Mouse (Mus musculus) granulocyte monocyte progenitor cell, adult 5-6 weeks (primary cell): ENCODE measurements around the gene Gm10282. TPM values are rescaled to one million over a fixed set of nuclear protein-coding genes. Genes with fewer than 3 reads are reported as not detected.
A peak's percentile ranks its signal among the peaks of the same experiment; 100 is the strongest.

Experiments used
- ATAC-seq: replicated peaks from 2 replicates; pipeline ENCODE4 v1.8.0; 2016; ENCODE audit warnings: mild to moderate bottlenecking, moderate TSS enrichment, inconsistent platforms; ENCODE audit not compliant: poor library complexity, severe bottlenecking
- total RNA-seq, 2 experiments: library from RNA; stranded (forward) in 1 of 2; stranded (reverse) in 1 of 2; fragments of 200-712, 200-1000 nt in 1 of 2; fragments of >200 nt in 1 of 2; fragmentation: Nextera tagmentation in 1 of 2; gene quantifications; 2 replicates each; pipeline ENCODE4 v1.2.3; 2014 to 2017

Gm10282 gene
- total RNA-seq, 2 experiments from 2014 or later: 29.7 to 74.9 TPM

DNA sequence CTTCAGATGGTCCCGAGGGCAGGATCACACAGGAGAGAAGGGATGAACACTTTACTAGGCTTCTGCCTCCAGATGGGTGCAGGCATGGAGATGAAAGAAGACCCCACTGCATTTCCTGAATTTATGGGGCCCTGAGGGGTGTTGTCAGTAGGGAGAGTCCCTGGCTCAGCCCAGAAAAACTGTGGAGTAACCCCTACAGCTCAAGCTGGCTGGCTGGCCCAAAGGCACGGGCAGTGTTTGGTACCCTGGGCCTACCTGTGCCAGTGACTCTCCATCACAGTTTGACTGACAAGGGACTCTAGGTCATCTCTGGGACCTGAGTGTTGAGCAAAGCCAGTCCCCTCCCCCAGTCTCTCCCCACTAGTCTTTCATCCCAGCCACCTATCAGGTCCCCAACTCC lies 19.6 kb upstream of the Gm10282 start:
- no peak for ATAC-seq

DNA sequence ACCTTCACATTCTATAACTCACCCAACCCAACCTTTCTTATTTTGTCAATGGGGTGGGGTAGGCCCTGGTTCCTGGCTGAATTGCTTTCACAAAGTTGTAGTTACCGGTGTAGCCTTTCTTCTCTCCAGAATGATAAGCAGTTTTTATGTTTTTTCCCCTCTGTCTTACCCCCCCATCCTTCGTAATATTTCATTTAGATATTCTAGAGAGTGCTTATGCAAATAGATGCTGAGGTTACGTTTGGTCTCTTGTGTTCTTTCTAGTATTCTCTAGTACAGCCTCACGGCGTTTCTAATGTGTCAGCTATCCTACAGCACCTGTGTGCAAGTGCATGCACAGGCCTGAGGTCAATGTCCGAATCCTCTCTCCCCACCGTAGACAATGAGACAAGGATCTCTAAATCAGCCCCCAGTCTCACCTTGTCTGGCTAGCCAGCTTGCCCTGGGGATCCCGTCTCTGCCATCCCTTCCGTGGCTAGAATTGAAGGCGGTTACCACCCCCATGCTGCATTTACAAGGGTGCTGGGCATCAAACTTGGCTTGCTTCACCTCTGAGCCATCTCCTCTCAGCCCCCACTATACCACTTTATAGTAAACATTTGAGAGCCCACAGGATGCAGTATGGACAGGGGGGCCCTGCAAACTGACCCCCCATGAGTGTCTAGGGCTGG lies 19.1 kb upstream of the Gm10282 start:
- no peak for ATAC-seq

DNA sequence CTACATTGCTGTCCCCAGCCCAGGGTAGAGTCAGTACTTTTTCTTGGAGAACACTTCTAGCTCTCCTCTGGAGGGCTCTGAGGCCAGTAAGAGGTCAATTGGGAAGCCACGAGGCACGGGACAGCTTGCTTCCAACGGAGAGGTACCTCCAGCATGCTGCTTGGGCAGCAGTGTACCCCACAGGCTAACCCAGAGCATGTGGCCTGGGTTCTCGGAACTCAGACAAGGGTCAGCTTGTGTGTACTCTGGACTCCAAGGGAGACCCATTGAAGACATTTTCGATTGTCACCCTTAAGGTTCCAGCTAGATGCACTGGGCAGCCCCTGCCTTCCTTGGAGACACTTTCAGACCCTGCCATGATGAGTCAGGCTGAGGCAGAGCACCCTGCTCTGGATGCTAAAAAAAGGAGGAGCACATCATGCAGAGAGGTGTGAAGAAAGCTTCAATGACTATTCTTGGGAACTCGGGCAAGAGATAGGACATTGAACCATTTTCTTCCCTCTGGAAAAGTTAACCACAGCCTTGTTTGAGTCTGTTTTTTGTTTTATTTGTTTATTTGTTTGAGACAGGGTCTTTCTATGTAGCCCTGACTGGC lies 18.2 kb upstream of the Gm10282 start:
- ATAC-seq: no peak

DNA sequence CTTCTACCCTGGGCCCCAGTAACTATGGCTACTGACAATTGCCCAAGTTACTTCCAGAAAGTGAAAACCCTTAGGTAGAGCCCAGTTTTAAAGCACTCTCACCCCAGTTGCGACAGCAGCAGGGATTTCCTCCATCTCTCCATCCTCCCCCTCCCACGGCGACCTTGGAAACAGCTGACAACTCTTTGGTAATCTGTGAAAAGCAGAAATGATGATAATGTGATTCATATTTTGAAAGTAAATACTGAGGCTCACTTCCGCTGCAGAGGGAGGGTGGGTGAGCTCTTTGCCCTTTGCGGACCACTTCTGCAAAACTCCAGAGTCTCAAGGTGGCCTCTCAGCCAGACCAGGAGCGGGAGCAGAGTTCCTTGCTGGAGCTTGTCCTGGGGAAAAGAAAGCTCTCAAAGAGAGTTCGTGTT lies 17.4 kb upstream of the Gm10282 start:
- peak; percentile 57 for ATAC-seq

DNA sequence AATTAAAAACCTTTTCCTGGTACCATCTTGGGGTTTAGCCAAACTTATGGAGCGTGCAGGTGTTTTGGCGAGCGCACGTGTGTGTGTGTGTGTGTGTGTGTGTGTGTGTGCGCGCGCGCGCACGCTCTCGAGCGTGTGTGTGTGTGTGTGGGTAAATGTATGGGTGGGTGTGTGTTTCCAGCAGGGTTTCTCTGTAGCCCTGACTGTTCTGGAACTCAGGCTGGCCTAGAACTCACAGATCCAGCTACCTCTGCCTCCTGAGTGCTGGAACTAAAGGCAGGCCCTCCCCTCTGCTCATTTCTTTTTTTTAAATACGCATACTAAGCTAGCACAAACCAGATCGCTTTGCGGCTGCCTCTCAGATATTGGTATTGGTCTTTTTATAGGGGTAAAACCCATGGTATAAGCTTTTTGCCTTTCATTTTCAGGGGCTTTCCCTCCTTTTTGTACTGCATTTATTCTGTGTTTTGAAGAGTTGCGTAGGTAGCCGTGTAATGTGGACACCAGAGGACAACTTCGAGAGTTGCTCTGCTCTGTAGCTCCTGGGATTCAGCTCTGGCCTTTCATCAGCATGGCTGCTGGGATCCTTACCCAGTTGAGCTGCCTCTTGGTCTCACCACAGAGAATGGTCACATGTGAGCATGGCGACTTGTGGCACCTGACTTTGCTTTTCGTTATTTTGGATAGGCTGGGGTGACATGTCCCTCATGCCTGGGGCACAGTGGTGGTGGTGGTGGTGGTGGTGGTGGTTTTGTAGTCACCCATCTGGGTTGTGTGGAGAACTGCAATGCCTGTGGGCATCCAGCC lies 16.8 kb upstream of the Gm10282 start:
- ATAC-seq: no peak

DNA sequence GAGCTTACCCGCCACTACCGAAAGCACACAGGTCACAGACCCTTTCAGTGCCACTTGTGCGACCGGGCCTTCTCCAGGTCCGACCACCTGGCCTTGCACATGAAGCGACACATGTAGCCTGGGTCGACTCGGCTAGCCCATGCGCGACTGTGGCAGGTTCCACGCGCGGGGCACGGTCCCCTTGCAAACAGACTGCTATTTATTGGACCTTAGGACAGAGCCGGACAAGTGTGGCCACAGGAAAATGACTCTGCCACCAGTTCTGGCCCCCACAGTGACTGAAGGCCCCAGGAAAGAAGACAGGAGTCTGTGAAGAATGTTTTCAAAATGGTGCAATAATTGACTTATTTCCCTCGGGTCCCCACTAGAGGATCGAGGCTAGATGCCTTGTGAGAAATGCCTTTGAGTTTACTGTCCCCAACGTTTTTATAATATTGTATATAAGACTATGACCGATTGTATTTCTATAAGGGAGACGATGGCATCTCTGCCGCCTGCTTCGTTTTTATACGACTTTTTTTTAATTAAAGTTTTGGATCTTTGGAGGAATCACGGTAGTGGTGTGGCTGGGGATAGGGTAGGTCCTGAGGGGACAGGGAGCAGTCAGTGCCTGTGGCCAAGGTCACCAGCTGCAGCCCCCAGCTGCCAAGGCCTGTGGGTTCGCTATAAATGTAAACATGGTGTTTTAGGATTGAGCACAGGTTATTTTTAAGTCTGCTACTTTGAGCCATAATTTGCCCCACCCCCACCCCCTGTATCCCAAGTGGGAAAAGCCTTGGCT lies 15.9 kb upstream of the Gm10282 start:
- no peak for ATAC-seq

DNA sequence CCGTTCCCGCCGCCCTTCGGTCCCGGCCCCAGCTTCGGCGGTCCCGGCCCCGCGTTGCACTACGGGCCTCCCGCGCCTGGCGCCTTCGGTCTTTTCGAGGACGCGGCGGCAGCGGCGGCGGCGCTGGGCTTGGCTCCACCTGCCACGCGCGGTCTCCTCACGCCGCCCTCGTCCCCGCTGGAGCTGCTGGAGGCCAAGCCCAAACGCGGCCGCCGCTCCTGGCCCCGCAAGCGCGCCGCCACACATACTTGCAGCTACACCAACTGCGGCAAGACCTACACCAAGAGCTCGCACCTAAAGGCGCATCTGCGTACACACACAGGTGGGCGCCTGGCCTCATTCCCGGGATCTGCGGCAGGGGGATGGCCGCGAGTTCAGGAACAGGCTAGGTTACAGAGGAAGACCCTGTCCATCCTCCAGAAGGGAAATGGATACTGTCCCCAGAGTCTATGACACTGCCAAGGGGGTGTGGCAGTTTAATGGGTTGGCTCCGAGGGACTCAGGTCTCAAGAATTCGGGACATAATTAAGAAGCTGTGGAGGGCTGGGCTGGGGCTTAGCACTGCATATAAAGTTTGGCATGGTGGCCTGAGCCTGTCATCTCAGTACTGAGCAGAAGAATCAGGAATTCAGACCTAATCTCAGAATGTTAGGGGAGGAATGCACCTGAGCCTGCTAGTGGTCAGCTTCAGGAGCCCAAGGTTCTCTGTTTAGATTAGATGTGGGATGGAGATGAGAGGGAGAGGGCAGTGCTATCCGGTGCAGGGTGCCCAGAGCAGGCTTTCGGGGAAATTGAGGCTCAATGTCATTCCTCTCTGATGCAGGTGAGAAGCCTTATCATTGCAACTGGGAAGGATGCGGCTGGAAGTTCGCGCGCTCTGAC lies 15.1 kb upstream of the Gm10282 start:
- ATAC-seq: no peak

DNA sequence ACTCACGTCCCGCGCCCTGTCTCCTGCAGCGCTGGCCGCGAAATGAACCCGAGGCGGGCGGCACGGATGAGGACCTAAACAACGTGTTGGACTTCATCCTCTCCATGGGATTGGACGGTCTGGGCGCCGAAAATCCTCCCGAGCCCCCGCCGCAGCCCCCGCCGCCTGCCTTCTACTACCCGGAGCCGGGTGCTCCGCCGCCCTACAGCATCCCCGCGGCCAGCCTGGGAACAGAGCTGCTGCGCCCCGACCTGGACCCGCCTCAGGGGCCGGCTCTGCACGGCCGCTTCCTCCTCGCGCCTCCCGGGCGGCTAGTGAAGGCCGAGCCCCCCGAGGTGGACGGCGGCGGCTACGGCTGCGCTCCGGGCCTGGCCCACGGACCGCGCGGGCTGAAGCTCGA lies 14.3 kb upstream of the Gm10282 start:
- 0 out of 2 replicates have a peak, but pooled peaks have one; percentile 0 for ATAC-seq

DNA sequence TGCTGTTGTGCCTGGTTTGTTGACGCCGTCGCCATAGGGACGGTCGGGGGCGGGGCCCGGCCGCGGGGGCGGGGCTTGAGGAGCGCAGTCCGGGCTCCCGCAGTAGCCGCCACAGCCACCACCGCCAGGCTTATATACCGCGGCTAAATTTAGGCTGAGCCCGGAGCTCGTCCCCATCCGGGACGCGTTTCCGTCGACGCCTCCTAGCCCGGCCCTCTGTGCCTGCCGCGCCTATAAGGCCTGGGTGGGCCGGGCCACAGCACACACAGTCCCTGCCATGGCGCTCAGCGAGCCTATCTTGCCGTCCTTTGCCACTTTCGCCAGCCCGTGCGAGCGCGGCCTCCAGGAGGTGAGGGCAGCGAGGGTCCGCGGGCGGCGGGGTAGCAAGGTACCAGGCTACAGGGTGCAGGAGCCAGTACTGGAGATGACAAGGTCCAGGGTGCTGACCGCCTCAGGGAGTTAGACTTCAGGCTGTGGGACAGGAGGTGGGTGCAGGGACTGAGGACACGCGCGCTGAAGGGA lies 13.8 kb upstream of the Gm10282 start, which contains the start of gene Klf2:
TSS of gene Klf2 (plus strand) at position 233 of the 522 bp plus-strand sequence.
- peak; percentile 54 for ATAC-seq

DNA sequence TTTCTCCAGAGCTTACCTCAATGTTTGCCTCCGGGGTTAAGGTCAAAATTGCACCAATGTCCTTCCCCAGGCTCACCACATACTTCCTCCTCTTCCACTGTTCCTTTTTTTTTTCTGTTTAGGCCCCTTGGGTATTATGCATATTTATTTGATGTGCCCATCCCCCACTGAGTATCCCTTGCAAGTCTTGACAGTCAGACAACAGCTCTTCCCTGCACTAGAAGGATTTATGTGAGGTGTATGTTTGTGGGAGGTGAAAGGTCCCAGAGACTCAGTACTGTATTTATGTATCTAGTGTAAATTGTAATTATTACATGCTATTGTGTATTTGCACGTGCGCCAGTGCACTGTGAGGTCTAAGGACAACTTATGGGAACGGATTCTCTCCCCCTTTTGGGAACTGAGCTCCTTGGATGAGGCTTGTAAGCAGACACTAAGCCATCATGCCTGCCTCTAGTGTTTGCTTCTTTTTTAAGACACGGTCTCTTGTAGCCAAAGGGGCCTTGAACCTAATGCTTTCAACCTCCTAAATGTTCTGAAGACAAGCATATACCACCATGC lies 12.8 kb upstream of the Gm10282 start:
- peak; percentile 28 for ATAC-seq

DNA sequence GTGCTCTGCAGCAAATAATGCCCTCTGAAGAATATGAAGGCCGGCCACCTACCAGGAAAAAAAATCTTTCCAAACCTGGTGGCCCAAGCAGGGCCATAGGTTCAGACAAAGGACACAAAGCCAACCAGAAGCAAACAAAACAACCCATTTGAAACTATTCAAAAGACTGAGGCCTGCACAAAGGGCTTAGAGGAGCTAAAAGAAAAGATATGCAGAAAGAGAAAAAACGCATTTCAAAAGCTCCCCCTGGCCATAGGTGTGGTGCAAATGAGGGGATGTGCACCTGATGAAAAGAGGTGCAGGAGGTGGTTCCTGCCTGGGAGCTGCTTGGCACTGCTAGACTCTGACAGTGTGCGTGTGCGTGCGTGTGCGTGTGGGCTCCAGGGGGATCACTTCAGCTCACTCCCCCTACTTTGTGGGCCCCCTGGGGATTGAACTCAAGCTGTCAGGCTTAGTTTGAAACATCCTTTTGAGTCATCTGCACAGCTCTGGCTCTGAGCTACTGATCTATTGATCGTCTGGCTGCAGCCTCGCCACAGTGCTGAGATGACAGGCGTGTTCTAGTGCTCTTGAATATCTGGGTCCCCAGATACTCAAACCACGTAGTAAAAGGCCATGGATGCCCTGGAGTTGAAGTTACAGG lies 11.1 kb upstream of the Gm10282 start:
- no peak for ATAC-seq

DNA sequence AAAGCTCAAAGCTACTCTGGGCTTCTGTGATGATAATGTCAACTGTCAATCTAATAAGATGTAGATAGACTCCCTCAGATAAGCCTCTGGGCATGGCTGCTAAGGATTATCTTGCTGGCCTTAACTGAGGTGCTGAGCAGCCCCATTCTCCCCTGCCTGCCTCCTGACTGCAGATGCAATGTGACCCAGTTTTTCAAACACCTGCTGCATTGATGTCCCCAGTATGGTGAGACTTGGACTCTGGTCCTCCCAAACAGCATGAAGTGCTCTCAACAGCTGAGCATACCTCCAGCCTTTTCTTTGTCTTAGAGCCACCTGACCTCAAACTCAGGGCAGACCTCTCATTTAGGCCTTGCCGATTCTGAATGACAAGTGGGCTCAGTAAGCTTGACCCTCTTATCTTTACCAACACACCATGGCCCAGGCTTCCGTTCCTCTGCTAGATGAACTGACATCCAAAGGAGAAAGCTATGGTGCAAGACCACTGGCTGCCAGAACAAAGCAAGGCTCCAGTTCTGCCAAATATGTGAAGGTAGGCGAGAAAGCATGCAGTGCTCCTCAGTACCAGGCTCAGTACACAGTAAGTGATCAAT lies 8.0 kb upstream of the Gm10282 start:
- ATAC-seq: no peak

DNA sequence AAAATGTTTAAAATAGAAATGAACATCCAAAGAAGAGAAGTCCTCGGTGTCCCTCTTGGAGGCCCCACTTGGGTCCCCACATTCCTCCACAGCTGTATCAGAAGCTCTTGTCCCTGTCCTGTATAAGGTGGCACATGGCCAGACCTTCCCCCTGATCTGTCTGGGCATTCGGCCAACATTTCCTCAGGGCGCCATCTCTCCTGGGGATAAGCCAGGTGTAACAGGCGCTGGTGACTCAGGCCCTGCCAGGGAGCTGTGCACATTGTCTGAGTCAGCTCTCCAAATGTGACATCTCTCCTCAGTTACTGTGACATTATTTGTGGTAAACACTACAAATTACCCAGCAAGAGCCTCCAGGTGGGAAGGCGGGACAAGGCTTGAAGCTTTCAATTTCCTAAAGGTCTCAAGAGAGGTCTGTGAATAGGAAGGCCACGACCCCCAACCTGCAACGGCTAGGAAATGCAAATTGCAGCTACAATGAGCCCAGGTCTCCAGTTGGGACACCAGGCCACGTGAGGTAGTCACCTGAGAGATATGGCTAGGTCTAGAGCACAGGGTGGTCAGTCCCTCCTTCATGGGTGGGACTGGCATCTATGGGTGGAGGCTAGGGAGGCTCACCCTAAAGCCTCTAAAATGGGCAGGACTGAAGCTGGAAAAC lies 5.9 kb upstream of the Gm10282 start:
- ATAC-seq: no peak

DNA sequence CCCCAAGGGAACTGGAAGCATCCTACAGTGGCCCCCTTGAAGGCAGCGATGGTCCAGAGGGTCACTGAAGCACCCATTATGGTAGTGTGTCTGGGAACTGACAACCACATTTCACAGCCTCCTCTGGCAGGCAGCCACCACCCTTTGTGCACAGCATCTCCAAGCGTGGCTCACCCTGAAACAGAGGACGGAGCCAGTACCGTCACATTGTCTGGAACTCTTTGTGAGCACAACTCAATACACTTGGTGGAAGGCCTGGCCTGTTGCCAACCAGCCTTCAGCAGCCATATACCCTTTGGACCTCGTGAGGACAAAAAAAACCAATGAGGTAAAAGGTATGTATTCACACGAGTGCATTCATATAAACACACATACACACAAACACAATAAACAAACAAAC lies 3.2 kb upstream of the Gm10282 start:
- ATAC-seq: no peak

DNA sequence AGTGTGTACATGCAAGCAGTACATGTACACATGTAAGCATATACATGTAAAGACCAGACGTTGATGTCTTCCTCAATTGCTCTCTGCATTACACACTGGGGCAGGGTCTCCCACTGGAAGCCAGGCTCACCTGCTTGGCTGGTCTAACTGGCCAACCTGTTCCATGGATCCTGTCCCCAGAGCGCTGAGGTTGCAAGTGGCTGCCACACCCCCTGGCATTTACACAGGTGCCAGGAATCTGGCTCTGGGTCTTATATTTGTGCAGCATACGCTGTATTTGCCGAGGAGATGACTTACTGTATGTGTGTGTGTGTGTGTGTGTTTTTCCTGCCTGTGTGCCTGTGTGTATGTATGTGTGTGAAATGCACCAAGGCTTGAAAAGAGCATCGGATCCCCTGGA lies 1.9 kb upstream of the Gm10282 start:
- ATAC-seq: no peak

DNA sequence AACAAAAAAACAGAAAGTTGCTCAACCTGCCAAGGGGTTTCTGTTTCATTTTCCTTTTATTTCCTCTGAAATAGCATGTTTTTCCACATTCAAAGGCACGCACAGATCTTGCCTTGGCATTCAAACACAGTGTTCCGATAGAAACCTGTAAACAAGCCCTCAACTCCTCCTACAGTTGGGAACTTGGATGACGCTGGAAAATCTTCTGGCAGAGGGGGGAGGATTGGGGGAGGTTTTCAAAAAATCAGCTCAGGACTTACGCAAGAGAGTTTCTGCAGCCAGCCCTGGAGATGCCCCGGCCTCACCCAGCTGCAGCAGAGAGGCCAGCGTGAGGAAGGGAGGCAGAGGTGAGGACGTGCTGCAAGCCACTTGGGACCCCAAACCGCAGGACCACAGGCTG lies 1.4 kb downstream of the Gm10282 start:
- peak; percentile 97 for ATAC-seq

DNA sequence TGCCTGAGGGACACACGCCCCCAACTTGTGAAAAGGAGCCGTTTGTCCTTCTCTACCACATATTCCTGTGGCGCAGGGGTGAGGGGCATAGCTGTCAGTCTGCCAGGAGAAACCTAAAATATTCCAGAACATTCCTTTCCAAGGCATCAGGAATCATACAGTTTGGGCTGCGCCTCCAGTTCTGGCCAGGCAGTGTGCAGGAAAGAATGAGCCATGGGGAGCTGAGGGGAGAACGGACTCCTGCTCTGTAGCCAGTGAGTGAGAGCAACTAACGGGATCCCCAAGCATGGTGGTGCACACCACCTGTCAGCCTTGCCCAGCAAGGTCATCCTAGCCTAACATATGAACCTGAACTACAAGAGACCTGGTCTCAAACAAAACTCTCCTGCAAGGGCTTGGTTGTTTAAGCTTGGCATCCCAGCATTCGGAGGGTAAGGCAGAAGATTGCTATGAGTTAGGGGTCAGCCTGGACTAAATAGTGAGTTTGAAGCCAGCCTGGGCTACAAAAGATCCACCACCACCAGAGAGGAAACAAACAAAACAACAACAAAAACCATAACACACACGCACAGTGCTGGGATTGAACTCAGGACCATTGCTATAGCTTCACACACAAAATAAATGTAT lies 2.0 kb downstream of the Gm10282 start:
- peak; percentile 29; the same call in 1 of the 2 replicates for ATAC-seq
